In the genomic region with DNA sequence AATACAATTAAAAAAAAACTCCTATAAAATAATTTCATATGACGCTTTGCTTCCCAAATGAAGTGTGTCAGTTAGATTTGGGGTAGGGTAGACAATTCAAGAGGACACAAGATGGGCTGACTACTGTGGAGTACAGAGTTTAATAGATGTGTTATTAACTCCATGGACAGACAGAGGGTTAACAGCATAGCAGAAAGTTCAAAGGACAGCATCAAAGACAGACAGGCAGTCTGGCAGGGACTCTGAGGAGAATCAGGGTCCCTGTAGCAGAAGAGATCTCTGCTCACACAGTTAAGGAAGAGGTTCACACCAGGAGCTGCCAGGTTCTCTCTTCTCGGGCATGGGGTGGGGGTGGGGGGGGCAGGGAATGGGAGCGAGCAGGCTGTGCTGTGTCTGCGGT, we compare ENCODE assay signal across 13 mouse cellular contexts. TPM values are rescaled to one million over a fixed set of nuclear protein-coding genes. Genes with fewer than 3 reads are reported as not detected.
A peak's percentile ranks its signal among the peaks of the same experiment; 100 is the strongest.
DNase-seq lines count a peak whose midpoint lies in the region; TF ChIP-seq lines count a peak whose summit lies in the region.
"Had no signal": no experiment of that assay in that cellular context is flagged by ENCODE, and none has a peak within 500 bp of the region (broad histone marks: within the 10 kb centered on the region; RNA-seq: fewer than 3 reads in every experiment).

No protein-coding gene starts in this region.

- no peak for TF ChIP-seq POLR2A in embryonic fibroblast, embryonic 13.5 days (IDR thresholded peaks at IDR 0.05; ENCODE audit: low read depth, low read length)

- H3K9me3 ChIP-seq in E14TG2a.4 (ENCODE audit: low read length), result peaks cover 48% of the 10 kb centered on the region

- peak overlapping the region; percentile 32 for H3K4me3 ChIP-seq in E14TG2a.4 (replicated peaks; ENCODE audit: low read length)
- no peak overlapping the region for H3K4me3 ChIP-seq in embryonic fibroblast, embryonic 13.5 days (ENCODE audit: insufficient read depth, low read length)
- H3K4me3 ChIP-seq: layer of hippocampus, adult 2 months had no signal

- peaks cover 93% of the 10 kb centered on the region for H3K4me1 ChIP-seq in E14TG2a.4 (replicated peaks; ENCODE audit: low read depth, low read length)
- H3K4me1 ChIP-seq in embryonic fibroblast, embryonic 13.5 days (ENCODE audit: control insufficient read depth, insufficient read depth, low read length), result peaks cover 14% of the 10 kb centered on the region

- peak overlapping the region; percentile 13; the same call in 1 of the 2 replicates for H3K27ac ChIP-seq in embryonic fibroblast, embryonic 13.5 days (ENCODE audit: insufficient read depth, low read length)
- H3K27ac ChIP-seq: layer of hippocampus, adult 2 months; macrophage had no signal

- intact Hi-C loops in heart, postnatal 14 days (cut with DNase I), result no loop called here

- H3K36me3 ChIP-seq in E14TG2a.4 (ENCODE audit: insufficient read depth, low read length), result peaks cover 18% of the 10 kb centered on the region

- no peaks in the 10 kb centered on the region for H3K27me3 ChIP-seq in E14TG2a.4 (ENCODE audit: insufficient read depth, low read length)

- TF ChIP-seq CTCF in E14TG2a.4 (conservative IDR thresholded peaks at IDR 0.05; ENCODE audit: low read length), result no peak
- no peak for TF ChIP-seq CTCF in embryonic fibroblast, embryonic 13.5 days (IDR thresholded peaks at IDR 0.05; ENCODE audit: borderline replicate concordance, insufficient read depth, low read length)

- peak; percentile 23 for DNase-seq in heart, adult 11 months
- DNase-seq in heart, postnatal 14 days, result no peak
- peak; percentile 27 for DNase-seq in kidney, adult 11 months
- DNase-seq in kidney, postnatal 14 days, result no peak
- no peak for DNase-seq in layer of hippocampus, adult 9-10 months (ENCODE audit: low spot score)
- no peak for DNase-seq in frontal cortex, postnatal 25 days (ENCODE audit: low spot score in 2 of 2)
- DNase-seq: B cell, adult 2 months; cerebellum, postnatal 25 days; thymus, postnatal 25 days had no signal

RNA-seq across cellular contexts. Expression of a gene that starts 51.6 kb away (rescaled TPM):
- total RNA-seq in heart, postnatal 14 days (2021), result 10 to 100 TPM; 24.8 to 26.4 TPM
- polyA plus RNA-seq in embryonic fibroblast, embryonic 13.5 days (2011; ENCODE audit: insufficient read length, low read depth, missing spikeins), result 64.9 and 96.5 TPM in 2 replicates

Comparison
In these comparisons a context has a peak if more than half of its experiments do, and no peak if none do; other contexts are left out.
1. DNase-seq: peak in heart, adult 11 months (single experiment) and kidney, adult 11 months (single experiment); none in heart, postnatal 14 days (0 of 2), kidney, postnatal 14 days (single experiment), layer of hippocampus, adult 9-10 months (single experiment) and frontal cortex, postnatal 25 days (0 of 2).